Mouse (Mus musculus) CH12.LX (cell line): ENCODE measurements around the gene Bmp7. TPM values are rescaled to one million over a fixed set of nuclear protein-coding genes. Genes with fewer than 3 reads are reported as not detected.

ENCODE experiments used
- DNase-seq: peaks from one replicate; pipeline ENCODE4 v3.0.0-alpha.2; 2013; ENCODE audit errors: extremely low read depth
- H3K27ac ChIP-seq: 2 replicates; pipeline ENCODE4 v1.5.1; 2012; ENCODE audit warnings: low read depth, mild to moderate bottlenecking, control low read depth, moderate library complexity; ENCODE audit not compliant: insufficient read depth
- H3K27me3 ChIP-seq: replicated peaks from 2 replicates; pipeline ENCODE3; 2012; ENCODE audit warnings: inconsistent platforms
- H3K36me3 ChIP-seq, 2 experiments: replicated peaks in 1 of 2; 2 replicates each; pipeline versions ENCODE3 to v1.6.1; 2012; ENCODE audit warnings: inconsistent platforms in 1 of 2, low read length in 1 of 2, mild to moderate bottlenecking in 1 of 2, mixed read lengths in 1 of 2, moderate library complexity in 1 of 2; ENCODE audit not compliant: control insufficient read depth in 1 of 2, insufficient read depth in 1 of 2
- H3K4me1 ChIP-seq, 2 experiments: 2 replicates each; pipeline ENCODE4 v1.6.1; 2012; ENCODE audit warnings: inconsistent platforms in 1 of 2, moderate library complexity in 1 of 2; ENCODE audit not compliant: insufficient read depth in 2 of 2, control insufficient read depth in 1 of 2
- H3K4me2 ChIP-seq: 2 replicates; pipeline ENCODE4 v1.6.1; 2012; ENCODE audit warnings: low read depth, mild to moderate bottlenecking, control low read depth; ENCODE audit not compliant: poor library complexity, insufficient read depth, severe bottlenecking
- H3K4me3 ChIP-seq, 3 experiments: fragments of 150-350 bp in 1 of 3; sonication (generic) in 1 of 3; replicated peaks in 1 of 3; 2 replicates each; pipeline versions ENCODE3 to v1.5.1; 2011 to 2012; ENCODE audit warnings: low read depth in 2 of 3, low read length in 2 of 3, mild to moderate bottlenecking in 2 of 3, moderate library complexity in 2 of 3, control low read depth in 1 of 3, improper control_type of control experiment in 1 of 3, inconsistent platforms in 1 of 3, mixed read lengths in 1 of 3; ENCODE audit not compliant: poor library complexity in 1 of 3
- H3K79me2 ChIP-seq: replicated peaks from 2 replicates; pipeline ENCODE4 v1.6.1; 2012; ENCODE audit warnings: mild to moderate bottlenecking, moderate library complexity; ENCODE audit not compliant: control insufficient read depth, poor library complexity, insufficient read depth, severe bottlenecking; ENCODE audit errors: extremely low read depth
- H3K9ac ChIP-seq: 2 replicates; pipeline ENCODE4 v1.6.1; 2012; ENCODE audit warnings: low read depth, mild to moderate bottlenecking, control low read depth, moderate library complexity; ENCODE audit not compliant: insufficient read depth
- H3K9me3 ChIP-seq: replicated peaks from 2 replicates; pipeline ENCODE3; 2012; ENCODE audit warnings: low read length, inconsistent platforms, mixed read lengths
- CHD1 ChIP-seq: IDR thresholded peaks from 2 replicates; pipeline ENCODE4 v1.6.1; 2012; ENCODE audit warnings: low read depth, low read length, improper control_type of control experiment, inconsistent platforms
- CHD2 ChIP-seq: IDR thresholded peaks from 2 replicates; pipeline ENCODE4 v1.6.1; 2011; ENCODE audit warnings: low read length, improper control_type of control experiment
- CTCF ChIP-seq, 2 experiments: IDR thresholded peaks in 1 of 2; conservative IDR thresholded peaks in 1 of 2; 2 replicates each; pipeline ENCODE4 v1.5.1; 2011 to 2012; ENCODE audit warnings: low read depth in 2 of 2, low read length in 2 of 2, improper control_type of control experiment in 1 of 2, inconsistent platforms in 1 of 2, mild to moderate bottlenecking in 1 of 2, moderate library complexity in 1 of 2
- E2F4 ChIP-seq: IDR thresholded peaks from 2 replicates; pipeline ENCODE4 v1.6.1; 2011; ENCODE audit warnings: low read depth, low read length, improper control_type of control experiment; ENCODE audit not compliant: insufficient replicate concordance
- EP300 ChIP-seq: IDR thresholded peaks from 2 replicates; pipeline ENCODE4 v1.6.1; 2011; ENCODE audit warnings: low read length, improper control_type of control experiment
- ETS1 ChIP-seq: conservative IDR thresholded peaks from 2 replicates; pipeline ENCODE4 v1.6.1; 2012; ENCODE audit warnings: low read depth, mild to moderate bottlenecking, inconsistent platforms, low read length, improper control_type of control experiment, moderate library complexity
- GABPA ChIP-seq: IDR thresholded peaks from 2 replicates; pipeline ENCODE4 v1.6.1; 2012; ENCODE audit warnings: low read depth, low read length, improper control_type of control experiment, inconsistent platforms; ENCODE audit not compliant: insufficient replicate concordance
- HCFC1 ChIP-seq: IDR thresholded peaks from 2 replicates; pipeline ENCODE4 v1.6.1; 2012; ENCODE audit warnings: low read depth, mild to moderate bottlenecking, inconsistent platforms, low read length, improper control_type of control experiment
- IRF4 ChIP-seq: IDR thresholded peaks from 2 replicates; pipeline ENCODE4 v1.6.1; 2014; ENCODE audit warnings: low read depth, mild to moderate bottlenecking, inconsistent platforms, low read length, improper control_type of control experiment
- JUND ChIP-seq: conservative IDR thresholded peaks from 2 replicates; pipeline ENCODE4 v1.6.1; 2011; ENCODE audit warnings: low read depth, low read length, improper control_type of control experiment
- KAT2A ChIP-seq: IDR thresholded peaks from 2 replicates; pipeline ENCODE4 v1.6.1; 2012; ENCODE audit warnings: low read length, improper control_type of control experiment, inconsistent platforms; ENCODE audit not compliant: insufficient replicate concordance
- MAFK ChIP-seq: IDR thresholded peaks from 2 replicates; pipeline ENCODE4 v1.6.1; 2011; ENCODE audit warnings: low read length, improper control_type of control experiment; ENCODE audit not compliant: insufficient replicate concordance
- MAX ChIP-seq: IDR thresholded peaks from 2 replicates; pipeline ENCODE4 v1.6.1; 2011; ENCODE audit warnings: low read length, improper control_type of control experiment
- MAZ ChIP-seq: IDR thresholded peaks from 2 replicates; pipeline ENCODE4 v1.6.1; 2012; ENCODE audit warnings: low read depth, mild to moderate bottlenecking, inconsistent platforms, low read length, improper control_type of control experiment, moderate library complexity
- MXI1 ChIP-seq: IDR thresholded peaks from 2 replicates; pipeline ENCODE4 v1.6.1; 2011; ENCODE audit warnings: mild to moderate bottlenecking, low read depth, low read length, improper control_type of control experiment
- MYC ChIP-seq: IDR thresholded peaks from 2 replicates; pipeline ENCODE4 v1.6.1; 2011; ENCODE audit warnings: low read depth, mild to moderate bottlenecking, improper control_type of control experiment, low read length
- POLR2A ChIP-seq: IDR thresholded peaks from 2 replicates; pipeline ENCODE4 v1.6.1; 2011; ENCODE audit warnings: low read depth, mild to moderate bottlenecking, improper control_type of control experiment, low read length
- RAD21 ChIP-seq: IDR thresholded peaks from 2 replicates; pipeline ENCODE4 v1.6.1; 2011; ENCODE audit warnings: low read depth, mild to moderate bottlenecking, low read length, improper control_type of control experiment, moderate library complexity
- RCOR1 ChIP-seq: conservative IDR thresholded peaks from 2 replicates; pipeline ENCODE4 v1.6.1; 2012; ENCODE audit warnings: low read depth, mild to moderate bottlenecking, inconsistent platforms, low read length, improper control_type of control experiment
- SMC3 ChIP-seq: IDR thresholded peaks from 2 replicates; pipeline ENCODE4 v1.6.1; 2011; ENCODE audit warnings: low read depth, low read length, improper control_type of control experiment
- TCF12 ChIP-seq: IDR thresholded peaks from 2 replicates; pipeline ENCODE4 v1.6.1; 2014; ENCODE audit warnings: low read depth, mild to moderate bottlenecking, inconsistent platforms, low read length, improper control_type of control experiment
- UBTF ChIP-seq: IDR thresholded peaks from 2 replicates; pipeline ENCODE4 v1.6.1; 2012; ENCODE audit warnings: low read depth, mild to moderate bottlenecking, inconsistent platforms, low read length, improper control_type of control experiment, moderate library complexity
- USF1 ChIP-seq: IDR thresholded peaks from 2 replicates; pipeline ENCODE4 v1.6.1; 2014; ENCODE audit warnings: low read depth, mild to moderate bottlenecking, inconsistent platforms, low read length, improper control_type of control experiment
- ZC3H11A ChIP-seq: IDR thresholded peaks from 2 replicates; pipeline ENCODE4 v1.6.1; 2012; ENCODE audit warnings: low read depth, mild to moderate bottlenecking, inconsistent platforms, low read length, improper control_type of control experiment
- dilution Hi-C: fragments of 300-500 bp; cut with MboI; formaldehyde crosslinking; loops from 2 replicates; pipeline ENCODE4 v1.14.3; 2020; ENCODE audit warnings: low sequenced_read_pairs; ENCODE audit not compliant: extremely low pct_unique_long_range_greater_than_20kb, extremely low pct_ligation_motif_present
- in situ Hi-C: fragments of 300-500 bp; cut with MboI; formaldehyde crosslinking; loops from 3 replicates; pipeline ENCODE4 v1.14.3; 2019; ENCODE audit warnings: low sequenced_read_pairs, low pct_ligation_motif_present, low pct_unique_long_range_greater_than_20kb, mixed read lengths
- polyA plus RNA-seq: library from polyadenylated mRNA; unstranded; fragments of >175 nt; gene quantifications from 2 replicates; pipeline ENCODE4 v1.2.1, GENCODE M21; 2012; ENCODE audit warnings: low read depth; ENCODE audit not compliant: insufficient read length
- total RNA-seq, 2 experiments: library from RNA; depleted of rRNA; stranded (reverse); fragments of 300-350 nt in 1 of 2; fragments of >200 nt in 1 of 2; gene quantifications; 2 replicates each; pipeline ENCODE4 v1.2.3; 2012 to 2014

Gene Bmp7
- total and polyA plus RNA-seq, 3 experiments: 0.16 to 0.51 (median 0.47) TPM

- no peak for DNase-seq
- Histone ChIP-seq H3K4me1 (no peaks in the 10 kb centered on the region), H3K36me3 (no peaks in the 10 kb centered on the region), H3K4me2 (no peak overlapping the region), H3K79me2 (no peaks in the 10 kb centered on the region), H3K9me3 (no peaks in the 10 kb centered on the region), H3K27ac (no peak overlapping the region), H3K9ac (no peak overlapping the region), H3K27me3 (peaks cover 65% of the 10 kb centered on the region), H3K4me3 (no peak overlapping the region)
- in situ Hi-C loops: loop anchor here (10.0 to 25.0 kb wide), 3 partner anchors 132 to 354 kb away; no protein-coding TSS in a partner anchor
- TF ChIP-seq EP300 (no peak), ZC3H11A (no peak), POLR2A (no peak), RAD21 (no peak), MYC (no peak), MXI1 (no peak), GABPA (no peak), JUND (no peak), RCOR1 (no peak), MAFK (no peak), USF1 (no peak), CHD1 (no peak), KAT2A (no peak), E2F4 (no peak)
- dilution Hi-C loops: no loop called here
These were observed 106.9 kb downstream of the Bmp7 start for GRCm38 (mm10) chr2:172833196-172833595.

GRCm38 (mm10) chr2:172831762-172832161 lies 108.4 kb downstream of the Bmp7 start:
- Histone ChIP-seq H3K27ac (no peak overlapping the region), H3K9me3 (no peaks in the 10 kb centered on the region), H3K4me3 (no peak overlapping the region), H3K79me2 (no peaks in the 10 kb centered on the region), H3K4me1 (no peaks in the 10 kb centered on the region), H3K4me2 (no peak overlapping the region), H3K27me3 (peaks cover 69% of the 10 kb centered on the region), H3K9ac (no peak overlapping the region), H3K36me3 (no peaks in the 10 kb centered on the region)
- peak; percentile 76 for DNase-seq
- dilution Hi-C loops: no loop called here
- in situ Hi-C loops: loop anchor here (10.0 to 25.0 kb wide), 3 partner anchors 133 to 356 kb away; no protein-coding TSS in a partner anchor
- TF ChIP-seq HCFC1 (no peak), CTCF (conservative IDR thresholded peaks at IDR 0.05 in 1 of 2, IDR thresholded peaks at IDR 0.05 in 1 of 2; ENCODE audit: low read depth in 2 of 2, low read length in 2 of 2) (peak; percentile 49 to 83), TCF12 (no peak), UBTF (no peak), MAZ (no peak), ZC3H11A (peak; percentile 39), IRF4 (no peak), SMC3 (peak; percentile 88), MAX (no peak), JUND (no peak), ETS1 (no peak), RAD21 (peak; percentile 73), CHD2 (no peak)
